ENCODE assay signal across 8 mouse cellular contexts in genomic region chr15:8967573-8968228, GRCm38 (mm10). TPM values are rescaled to one million over a fixed set of nuclear protein-coding genes. Genes with fewer than 3 reads are reported as not detected.
DNase-seq lines count a peak whose midpoint lies in the region; ATAC-seq and TF ChIP-seq lines count a peak whose summit lies in the region.

Gene Ranbp3l (plus strand): TSS chr15:8967949.

- H3K27ac ChIP-seq in layer of hippocampus, adult 2 months, result peak within 1 kb of the TSS; percentile 82
- peak within 1 kb of the TSS; percentile 56 for H3K27ac ChIP-seq in hindbrain, postnatal 0 days
- H3K27ac ChIP-seq in neural tube, embryonic 13.5 days (replicated peaks), result no peak within 1 kb of the TSS

- peak within 1 kb of the TSS; percentile 56 for H3K4me2 ChIP-seq in hindbrain, postnatal 0 days (ENCODE audit: low read depth, low read length)
- H3K4me2 ChIP-seq in neural tube, embryonic 13.5 days, result peak within 1 kb of the TSS; percentile 33

- TF ChIP-seq CTCF in layer of hippocampus, adult 2 months (conservative IDR thresholded peaks at IDR 0.05), result no peak
- no peak for TF ChIP-seq CTCF in hindbrain, postnatal 0 days (IDR thresholded peaks at IDR 0.05; ENCODE audit: low read depth)

- no peaks in the 10 kb centered on the region for H3K4me1 ChIP-seq in hindbrain, postnatal 0 days (ENCODE audit: insufficient read depth, low read length)
- no peaks in the 10 kb centered on the region for H3K4me1 ChIP-seq in neural tube, embryonic 13.5 days (replicated peaks)

- DNase-seq in layer of hippocampus, adult 2 months (ENCODE audit: low spot score in 2 of 2), result no peak
- no peak for DNase-seq in layer of hippocampus, adult 11-12 months (ENCODE audit: low spot score)
- DNase-seq in cerebellum, adult 8-10 months, result peak; percentile 27
- DNase-seq in hindbrain, postnatal 0 days (ENCODE audit: low spot score), result peak; percentile 63
- peak; percentile 7 for DNase-seq in left cerebral cortex, postnatal 4 days

- H3K36me3 ChIP-seq in hindbrain, postnatal 0 days (ENCODE audit: insufficient read depth, low read length), result no peaks in the 10 kb centered on the region
- H3K36me3 ChIP-seq in neural tube, embryonic 13.5 days, result no peaks in the 10 kb centered on the region

- H3K9ac ChIP-seq in hindbrain, postnatal 0 days (replicated peaks; ENCODE audit: low read length), result peak within 1 kb of the TSS; percentile 41
- H3K9ac ChIP-seq in neural tube, embryonic 13.5 days, result no peak within 1 kb of the TSS

- peak; percentile 90 for ATAC-seq in hindbrain, postnatal 0 days
- no peak for ATAC-seq in neural tube, embryonic 13.5 days (ENCODE audit: low read depth)
- ATAC-seq in monocyte, adult 5-6 weeks (replicated peaks; ENCODE audit: insufficient number of reproducible peaks, low FRiP score, low TSS enrichment, poor library complexity, severe bottlenecking), result no peak
- no peak for ATAC-seq in erythroid progenitor cell, adult 5-6 weeks (replicated peaks; ENCODE audit: low FRiP score, poor library complexity, severe bottlenecking)

- 42% methylated on average over 18 of the region's 18 CpGs for WGBS in hindbrain, postnatal 0 days
- WGBS in neural tube, embryonic 13.5 days, result 68% methylated on average over 18 of the region's 18 CpGs

- H3K27me3 ChIP-seq in hindbrain, postnatal 0 days (ENCODE audit: insufficient read depth, low read length), result no peaks in the 10 kb centered on the region
- no peaks in the 10 kb centered on the region for H3K27me3 ChIP-seq in neural tube, embryonic 13.5 days

- intact Hi-C loops in left cerebral cortex, postnatal 4 days (cut with DNase I), result no loop called here

- peak within 1 kb of the TSS; percentile 50 for H3K4me3 ChIP-seq in layer of hippocampus, adult 2 months
- H3K4me3 ChIP-seq in hindbrain, postnatal 0 days (ENCODE audit: low read length), result peak within 1 kb of the TSS; percentile 27
- H3K4me3 ChIP-seq in neural tube, embryonic 13.5 days, result no peak within 1 kb of the TSS

- no peaks in the 10 kb centered on the region for H3K9me3 ChIP-seq in hindbrain, postnatal 0 days (ENCODE audit: low read length)
- H3K9me3 ChIP-seq in neural tube, embryonic 13.5 days, result no peaks in the 10 kb centered on the region

RNA-seq across cellular contexts. Expression of gene Ranbp3l, which starts in this region (rescaled TPM):
- 10 to 100 TPM in 1 of 2 experiments, 1 to 10 TPM in 1; 7.8 to 11.8 TPM for total RNA-seq in layer of hippocampus, adult 2 months (2021)
- total RNA-seq in hindbrain, postnatal 0 days (2014; rRNA removed), result 14.3 and 16.2 TPM in 2 replicates
- 17.9 and 18.4 TPM in 2 replicates for polyA plus RNA-seq in hindbrain, postnatal 0 days (2015; fragmentation: Nextera tagmentation; extraction: Ambion mirVana)
- 1 to 10 TPM; 7.9 to 9.4 TPM for total RNA-seq in left cerebral cortex, postnatal 4 days (2021)
- 7.6 and 7.9 TPM in 2 replicates for polyA plus RNA-seq in neural tube, embryonic 13.5 days (2015; fragmentation: Nextera tagmentation; extraction: Ambion mirVana)
- not detected in 3 replicates for total RNA-seq in monocyte, adult 5-6 weeks (2017)
- total RNA-seq in erythroid progenitor cell, adult 5-6 weeks (2015; ENCODE audit: low replicate concordance), result not detected in 2 replicates
- total RNA-seq in erythroid progenitor cell, adult 5-6 weeks (2017; ENCODE audit: low replicate concordance), result 12.9 TPM in 1 of 2 replicates, not detected in the other

Comparison
In these comparisons a context has a peak if more than half of its experiments do, and no peak if none do; other contexts are left out.
1. DNase-seq: peak in cerebellum, adult 8-10 months (single experiment), hindbrain, postnatal 0 days (single experiment) and left cerebral cortex, postnatal 4 days (single experiment); none in layer of hippocampus, adult 2 months (0 of 2) and layer of hippocampus, adult 11-12 months (single experiment).